Mouse (Mus musculus) stomach, embryonic 15.5 days (tissue): ENCODE measurements at regions not wholly inside any gene's neighbourhood (a gene's known extent, or its start where the extent isn't known, plus 50 kb on each side); places are given as distances from the start of the nearest gene placed in this dataset.

ENCODE experiments used
- ATAC-seq: fragments of 200-750 bp; cut with Nextera tagmentation; 2 replicates; pipeline ENCODE4 v1.8.0; 2017; ENCODE audit warnings: low read depth, moderate number of reproducible peaks, moderate TSS enrichment; ENCODE audit not compliant: insufficient read depth, low FRiP score
- H3K27ac ChIP-seq: fragments of 300-500 bp; sonication (generic); 2 replicates; pipeline ENCODE4 v1.5.1; 2015; ENCODE audit warnings: mild to moderate bottlenecking, inconsistent platforms
- H3K27me3 ChIP-seq: fragments of 300-500 bp; sonication (generic); replicated peaks from 2 replicates; pipeline ENCODE4 v1.6.1; 2015; ENCODE audit warnings: inconsistent platforms
- H3K36me3 ChIP-seq: fragments of 300-500 bp; sonication (generic); 2 replicates; pipeline ENCODE4 v1.6.1; 2015; ENCODE audit warnings: inconsistent platforms
- H3K4me1 ChIP-seq: fragments of 300-500 bp; sonication (generic); 2 replicates; pipeline ENCODE4 v1.6.1; 2015; ENCODE audit warnings: inconsistent platforms
- H3K4me2 ChIP-seq: fragments of 300-500 bp; sonication (generic); 2 replicates; pipeline ENCODE4 v1.6.1; 2015; ENCODE audit warnings: mild to moderate bottlenecking, inconsistent platforms
- H3K4me3 ChIP-seq: fragments of 300-500 bp; sonication (generic); replicated peaks from 2 replicates; pipeline ENCODE4 v1.5.1; 2015; ENCODE audit warnings: inconsistent platforms
- H3K9ac ChIP-seq: fragments of 300-500 bp; sonication (generic); 2 replicates; pipeline ENCODE4 v1.6.1; 2015; ENCODE audit warnings: inconsistent platforms
- H3K9me3 ChIP-seq: fragments of 300-500 bp; sonication (generic); 2 replicates; pipeline ENCODE4 v1.6.1; 2016; ENCODE audit warnings: inconsistent platforms
- WGBS: fragments of 180-500 bp; shearing (Covaris S2); methylation state at CpG from one replicate; pipeline ENCODE4 v1.1.7; 2015; 5-methylcytosine and 5-hydroxymethylcytosine counted together

DNA sequence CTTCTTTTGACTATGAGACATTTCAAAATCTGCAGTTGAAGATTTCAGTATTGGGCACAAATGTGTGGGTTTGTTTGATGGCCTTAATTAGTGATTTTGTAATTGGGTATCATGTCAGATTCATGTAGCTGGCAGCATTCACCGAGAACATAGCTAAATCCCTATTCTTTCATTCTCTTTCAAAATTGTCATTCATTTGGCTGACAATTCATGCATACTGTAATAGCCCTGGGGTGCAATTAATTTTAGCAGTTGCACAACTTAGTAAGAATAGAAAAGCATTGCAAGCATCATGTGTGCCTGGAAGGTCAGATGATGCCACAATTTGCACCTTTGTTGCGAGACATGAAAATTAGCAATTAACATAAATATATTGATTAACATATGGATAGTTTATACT is 248.0 kb downstream of the Etv1 start:
- H3K9ac ChIP-seq: no peak overlapping the region
- no peak for ATAC-seq
- H3K27me3 ChIP-seq: no peaks in the 10 kb centered on the region
- H3K4me3 ChIP-seq: no peak overlapping the region
- no peak overlapping the region for H3K4me2 ChIP-seq
- no peaks in the 10 kb centered on the region for H3K4me1 ChIP-seq
- no peaks in the 10 kb centered on the region for H3K36me3 ChIP-seq
- 85% methylated on average over 2 of the region's 2 CpGs for WGBS
- H3K27ac ChIP-seq: no peak overlapping the region
- no peaks in the 10 kb centered on the region for H3K9me3 ChIP-seq

- Histone ChIP-seq H3K9me3 (no peaks in the 10 kb centered on the region), H3K4me1 (no peaks in the 10 kb centered on the region), H3K4me2 (no peak overlapping the region), H3K27ac (no peak overlapping the region), H3K4me3 (no peak overlapping the region), H3K27me3 (no peaks in the 10 kb centered on the region), H3K36me3 (no peaks in the 10 kb centered on the region), H3K9ac (no peak overlapping the region)
- no peak for ATAC-seq
- WGBS: 76% methylated on average over 2 of the region's 2 CpGs
Measured at GRCm38 (mm10) chr12:39027948-39028347, 248.8 kb downstream of the Etv1 start.

DNA sequence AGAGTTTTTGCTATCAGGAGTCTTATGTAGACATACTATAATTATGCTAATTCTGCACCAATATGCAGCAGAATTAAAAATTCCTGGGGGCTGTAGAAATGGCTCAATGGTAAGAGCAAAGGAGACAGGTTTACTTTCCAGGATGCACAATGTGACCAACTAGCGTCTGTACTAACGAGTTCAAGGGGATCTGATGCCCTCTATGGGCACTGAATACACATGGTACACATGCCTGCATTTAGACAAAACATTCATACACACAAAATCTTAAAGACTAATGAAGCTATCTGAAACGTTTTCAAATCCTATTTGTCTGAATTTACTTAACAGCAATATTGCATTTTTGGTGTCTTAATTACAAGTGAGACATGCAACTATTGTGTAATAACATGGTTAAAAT is 254.8 kb downstream of the Etv1 start:
- no peak overlapping the region for H3K9ac ChIP-seq
- WGBS: 83% methylated on average over 3 of the region's 3 CpGs
- H3K27ac ChIP-seq: no peak overlapping the region
- ATAC-seq: no peak
- H3K9me3 ChIP-seq: no peaks in the 10 kb centered on the region
- H3K4me1 ChIP-seq: no peaks in the 10 kb centered on the region
- H3K4me3 ChIP-seq: no peak overlapping the region
- no peak overlapping the region for H3K4me2 ChIP-seq
- no peaks in the 10 kb centered on the region for H3K36me3 ChIP-seq
- H3K27me3 ChIP-seq: no peaks in the 10 kb centered on the region

DNA sequence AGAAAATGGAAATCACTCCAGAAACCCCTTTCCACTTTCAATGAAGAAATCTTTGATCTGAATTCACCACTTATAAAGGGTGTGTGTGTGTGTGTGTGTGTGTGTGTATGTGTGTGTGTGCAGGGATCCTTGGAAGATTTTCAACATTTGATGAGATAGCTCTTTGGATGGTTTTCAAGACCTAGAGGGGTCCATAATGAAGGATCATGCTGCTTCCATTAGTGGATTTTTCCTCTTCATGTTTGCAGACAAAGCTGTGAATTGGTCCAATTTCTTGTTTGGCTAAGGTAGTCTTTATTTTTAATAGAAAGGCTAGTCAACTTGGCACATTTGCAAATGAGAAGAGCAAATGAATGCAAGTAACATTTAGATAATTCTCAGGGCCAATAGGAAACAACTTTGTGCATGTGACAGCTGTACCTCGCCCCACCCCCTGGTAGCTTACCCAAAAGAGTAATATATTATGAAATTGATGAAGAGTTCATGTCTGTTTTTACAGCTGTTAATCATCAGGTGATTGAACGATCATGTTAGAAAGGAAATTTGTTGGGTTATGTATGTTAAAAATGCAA is 257.4 kb downstream of the Etv1 start:
- H3K27ac ChIP-seq: no peak overlapping the region
- no peaks in the 10 kb centered on the region for H3K4me1 ChIP-seq
- WGBS: 81% methylated on average over 2 of the region's 2 CpGs
- no peak for ATAC-seq
- no peak overlapping the region for H3K4me3 ChIP-seq
- H3K9me3 ChIP-seq: no peaks in the 10 kb centered on the region
- H3K27me3 ChIP-seq: no peaks in the 10 kb centered on the region
- no peak overlapping the region for H3K9ac ChIP-seq
- no peaks in the 10 kb centered on the region for H3K36me3 ChIP-seq
- no peak overlapping the region for H3K4me2 ChIP-seq

GRCm38 (mm10) chr12:39038077-39038476 is 258.9 kb downstream of the Etv1 start:
- no peak for ATAC-seq
- Histone ChIP-seq H3K4me3 (no peak overlapping the region), H3K4me2 (no peak overlapping the region), H3K9me3 (no peaks in the 10 kb centered on the region), H3K27me3 (no peaks in the 10 kb centered on the region), H3K36me3 (no peaks in the 10 kb centered on the region), H3K9ac (no peak overlapping the region), H3K4me1 (no peaks in the 10 kb centered on the region), H3K27ac (no peak overlapping the region)
- 80% methylated on average over 3 of the region's 3 CpGs for WGBS

DNA sequence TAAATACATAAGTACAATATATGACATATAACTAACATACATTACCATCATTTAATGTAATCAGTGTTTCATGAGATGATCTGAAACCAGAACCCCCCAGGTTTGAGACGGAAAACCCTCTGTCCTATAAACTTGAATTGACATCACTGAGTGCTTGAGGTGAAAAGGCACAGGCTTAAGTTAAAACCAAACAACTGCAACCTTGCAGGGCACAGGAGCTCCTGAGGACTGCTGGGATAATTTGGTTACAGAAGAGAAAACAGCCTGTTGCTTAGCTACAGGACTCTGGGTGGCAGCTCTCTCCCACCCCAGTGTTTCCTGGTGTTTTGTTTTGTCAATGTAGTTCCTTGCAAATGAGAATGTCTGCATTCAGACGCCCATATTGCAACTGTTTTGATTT is 259.5 kb downstream of the Etv1 start:
- H3K27me3 ChIP-seq: no peaks in the 10 kb centered on the region
- no peak overlapping the region for H3K4me3 ChIP-seq
- H3K4me2 ChIP-seq: no peak overlapping the region
- H3K36me3 ChIP-seq: no peaks in the 10 kb centered on the region
- H3K9me3 ChIP-seq: no peaks in the 10 kb centered on the region
- ATAC-seq: no peak
- 33% methylated on average over 2 of the region's 2 CpGs for WGBS
- H3K9ac ChIP-seq: no peak overlapping the region
- H3K4me1 ChIP-seq: no peaks in the 10 kb centered on the region
- H3K27ac ChIP-seq: no peak overlapping the region

DNA sequence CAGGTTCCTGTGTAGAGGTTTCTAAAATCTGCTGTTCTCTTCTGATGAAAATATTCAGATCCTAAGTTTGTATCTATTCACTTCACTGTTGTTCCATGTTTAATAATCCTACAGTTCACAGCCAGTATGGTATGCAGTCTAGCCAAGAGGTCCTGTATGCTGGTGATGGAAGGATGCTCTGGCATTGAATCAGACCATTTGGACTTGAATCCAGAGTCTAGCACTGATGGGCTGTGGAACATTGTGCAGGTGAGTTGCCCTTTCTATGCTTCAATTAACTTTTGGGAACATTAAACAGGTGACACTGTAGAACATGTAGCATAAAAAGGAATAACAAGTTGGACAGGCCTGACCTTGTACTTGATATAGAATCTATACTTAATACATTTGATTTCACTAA is 267.9 kb downstream of the Etv1 start:
- Histone ChIP-seq H3K27ac (no peak overlapping the region), H3K27me3 (no peaks in the 10 kb centered on the region), H3K4me2 (no peak overlapping the region), H3K36me3 (no peaks in the 10 kb centered on the region), H3K4me1 (no peaks in the 10 kb centered on the region), H3K9me3 (no peaks in the 10 kb centered on the region), H3K4me3 (no peak overlapping the region), H3K9ac (no peak overlapping the region)
- no peak for ATAC-seq

DNA sequence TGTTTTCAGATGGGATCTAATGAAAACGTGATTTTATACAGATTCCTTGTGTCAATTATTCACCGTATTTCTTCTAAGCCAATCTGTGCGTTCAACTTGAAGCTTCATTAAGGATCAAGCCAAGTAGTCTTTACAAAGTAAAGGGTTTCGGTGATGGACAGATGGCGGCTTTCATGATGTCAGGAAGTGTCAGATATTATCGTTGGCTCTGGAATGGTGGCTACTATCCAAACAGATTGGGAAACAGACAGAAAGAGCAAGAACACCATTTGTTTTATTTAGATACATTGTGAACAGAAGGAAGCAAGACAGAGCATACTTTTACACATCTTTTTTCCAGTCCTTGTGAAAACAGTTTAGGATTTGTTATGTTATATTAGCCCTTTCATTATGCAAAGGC is 269.3 kb downstream of the Etv1 start:
- no peak overlapping the region for H3K4me2 ChIP-seq
- H3K4me3 ChIP-seq: no peak overlapping the region
- no peak overlapping the region for H3K27ac ChIP-seq
- no peaks in the 10 kb centered on the region for H3K36me3 ChIP-seq
- WGBS: 56% methylated on average over 6 of the region's 6 CpGs
- no peaks in the 10 kb centered on the region for H3K4me1 ChIP-seq
- H3K9ac ChIP-seq: no peak overlapping the region
- no peak for ATAC-seq
- no peaks in the 10 kb centered on the region for H3K9me3 ChIP-seq
- H3K27me3 ChIP-seq: no peaks in the 10 kb centered on the region

DNA sequence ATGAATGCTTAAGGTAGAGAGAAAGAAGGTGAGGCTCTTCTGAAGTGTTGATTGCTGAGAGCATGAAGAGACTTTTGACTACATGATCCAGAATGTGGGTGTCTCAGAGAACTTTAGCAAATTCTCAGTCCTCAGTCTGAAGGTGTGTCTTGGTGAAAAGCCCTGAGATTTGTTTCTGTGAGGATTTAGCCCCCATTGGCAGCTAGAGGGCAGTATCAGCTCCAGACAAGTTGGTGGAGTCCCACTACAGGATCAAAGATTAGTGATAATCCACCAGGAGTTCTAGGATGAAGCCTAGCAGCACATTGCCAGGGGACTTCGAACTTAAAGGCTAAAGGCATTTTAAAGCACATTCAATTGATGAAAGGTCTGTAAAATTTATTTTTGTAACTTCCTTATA is 269.8 kb downstream of the Etv1 start:
- no peaks in the 10 kb centered on the region for H3K9me3 ChIP-seq

GRCm38 (mm10) chr12:39070331-39071045 is 291.3 kb downstream of the Etv1 start:
- Histone ChIP-seq H3K9ac (no peak overlapping the region), H3K9me3 (no peaks in the 10 kb centered on the region), H3K27ac (no peak overlapping the region), H3K36me3 (no peaks in the 10 kb centered on the region), H3K4me2 (no peak overlapping the region), H3K4me3 (no peak overlapping the region), H3K4me1 (no peaks in the 10 kb centered on the region), H3K27me3 (no peaks in the 10 kb centered on the region)
- ATAC-seq: no peak
- WGBS: 78% methylated on average over 4 of the region's 4 CpGs

More for the DNA sequence above, 269.8 kb downstream of the Etv1 start:
- Histone ChIP-seq H3K9ac (no peak overlapping the region), H3K27ac (no peak overlapping the region), H3K4me1 (no peaks in the 10 kb centered on the region), H3K4me3 (no peak overlapping the region), H3K4me2 (no peak overlapping the region), H3K27me3 (no peaks in the 10 kb centered on the region), H3K36me3 (no peaks in the 10 kb centered on the region)
- ATAC-seq: no peak
- 76% methylated on average over 1 of the region's 1 CpGs for WGBS

- ATAC-seq: no peak
- Histone ChIP-seq H3K27ac (no peak overlapping the region), H3K27me3 (no peaks in the 10 kb centered on the region), H3K4me3 (no peak overlapping the region), H3K9ac (no peak overlapping the region), H3K36me3 (no peaks in the 10 kb centered on the region), H3K4me2 (no peak overlapping the region), H3K4me1 (no peaks in the 10 kb centered on the region), H3K9me3 (no peaks in the 10 kb centered on the region)
- 88% methylated on average over 15 of the region's 15 CpGs for WGBS
Measured at GRCm38 (mm10) chr12:39073289-39074022, 294.3 kb downstream of the Etv1 start.

DNA sequence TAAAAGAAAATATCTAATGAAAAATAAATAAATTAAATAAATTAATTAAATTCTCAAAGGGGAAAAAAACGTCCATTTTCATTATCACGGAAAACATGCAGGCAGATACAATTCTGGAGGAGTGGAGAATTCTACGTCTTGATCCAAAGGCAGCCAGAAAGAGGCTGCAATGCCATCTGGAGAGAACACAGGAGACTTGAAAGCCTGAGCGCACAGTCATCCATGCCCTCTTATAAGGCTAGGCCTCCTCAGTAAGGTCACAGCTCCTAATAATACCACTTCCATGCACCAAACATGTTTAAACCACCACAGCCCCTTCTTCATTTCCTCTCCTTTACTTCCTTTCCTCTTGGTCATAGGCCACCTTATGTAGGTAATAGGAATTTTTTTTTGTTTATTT is 307.1 kb downstream of the Etv1 start:
- Histone ChIP-seq H3K27ac (no peak overlapping the region), H3K27me3 (no peaks in the 10 kb centered on the region), H3K9ac (no peak overlapping the region), H3K4me3 (no peak overlapping the region), H3K9me3 (no peaks in the 10 kb centered on the region), H3K36me3 (no peaks in the 10 kb centered on the region), H3K4me2 (no peak overlapping the region), H3K4me1 (no peaks in the 10 kb centered on the region)
- ATAC-seq: no peak
- 86% methylated on average over 4 of the region's 4 CpGs for WGBS
